Mouse (Mus musculus): Measurements from ENCODE around the gene Serac1.
"Not testable (repeated sequence)": the region's sequence is repeated elsewhere in the genome, so short reads cannot be mapped to it uniquely, and the experiment has no call there.

The Serac1 gene

GRCm38 (mm10) chr17:6063532-6063931, 16.0 kb downstream of the Serac1 start:
- DNase-seq (ENCODE audit: low spot score) = no peak

GRCm38 (mm10) chr17:6062793-6063192, 16.7 kb downstream of the Serac1 start:
- DNase-seq (ENCODE audit: low spot score) = no peak

GRCm38 (mm10) chr17:6054934-6055355, 24.6 kb downstream of the Serac1 start:
- DNase-seq (ENCODE audit: low spot score) = peak; percentile 31

GRCm38 (mm10) chr17:6052801-6053200, 26.7 kb downstream of the Serac1 start:
- DNase-seq (ENCODE audit: low spot score) = no peak

- no peak for DNase-seq (ENCODE audit: low spot score)
These were observed 42.0 kb downstream of the Serac1 start for GRCm38 (mm10) chr17:6037507-6037906.

GRCm38 (mm10) chr17:6036872-6037271, 42.7 kb downstream of the Serac1 start:
- no peak for DNase-seq (ENCODE audit: low spot score)

- DNase-seq (ENCODE audit: low spot score) = no peak
These were observed 43.1 kb downstream of the Serac1 start for GRCm38 (mm10) chr17:6036458-6036857.

GRCm38 (mm10) chr17:6035661-6036060, 43.9 kb downstream of the Serac1 start:
- DNase-seq (ENCODE audit: low spot score) = no peak

GRCm38 (mm10) chr17:6025831-6026230, 53.7 kb downstream of the Serac1 start:
- no peak for DNase-seq (ENCODE audit: low spot score)

- DNase-seq (ENCODE audit: low spot score) = not testable (repeated sequence)
These were observed 58.2 kb downstream of the Serac1 start for GRCm38 (mm10) chr17:6021374-6021789.

GRCm38 (mm10) chr17:6020636-6021035, 58.9 kb downstream of the Serac1 start:
- no peak for DNase-seq (ENCODE audit: low spot score)

- no peak for DNase-seq (ENCODE audit: low spot score)
These were observed 59.8 kb downstream of the Serac1 start for GRCm38 (mm10) chr17:6019776-6020175.

- no peak for DNase-seq (ENCODE audit: low spot score)
These were observed 61.2 kb downstream of the Serac1 start for GRCm38 (mm10) chr17:6018348-6018747.

- DNase-seq (ENCODE audit: low spot score) = no peak
These were observed 62.3 kb downstream of the Serac1 start for GRCm38 (mm10) chr17:6017268-6017667.

GRCm38 (mm10) chr17:6016213-6016780, 63.2 kb downstream of the Serac1 start:
- DNase-seq (ENCODE audit: low spot score) = no peak

GRCm38 (mm10) chr17:6014985-6015384, 64.6 kb downstream of the Serac1 start:
- no peak for DNase-seq (ENCODE audit: low spot score)

GRCm38 (mm10) chr17:6013079-6013478, 66.5 kb downstream of the Serac1 start:
- no peak for DNase-seq (ENCODE audit: low spot score)

GRCm38 (mm10) chr17:6009606-6010005, 69.9 kb downstream of the Serac1 start:
- DNase-seq (ENCODE audit: low spot score) = no peak

GRCm38 (mm10) chr17:6008590-6008989, 71.0 kb downstream of the Serac1 start:
- DNase-seq (ENCODE audit: low spot score) = no peak

- no peak for DNase-seq (ENCODE audit: low spot score)
These were observed 71.6 kb downstream of the Serac1 start for GRCm38 (mm10) chr17:6007902-6008301.

- no peak for DNase-seq (ENCODE audit: low spot score)
These were observed 72.3 kb downstream of the Serac1 start for GRCm38 (mm10) chr17:6007101-6007780.

GRCm38 (mm10) chr17:6005638-6006471, 73.7 kb downstream of the Serac1 start:
- peak; percentile 71 for DNase-seq (ENCODE audit: low spot score)

- DNase-seq (ENCODE audit: low spot score) = no peak
These were observed 74.3 kb downstream of the Serac1 start for GRCm38 (mm10) chr17:6005246-6005637.

Data from left cerebral cortex, adult 11 months (tissue).